Mouse (Mus musculus): Measurements from ENCODE around the gene Insrr.

DNA sequence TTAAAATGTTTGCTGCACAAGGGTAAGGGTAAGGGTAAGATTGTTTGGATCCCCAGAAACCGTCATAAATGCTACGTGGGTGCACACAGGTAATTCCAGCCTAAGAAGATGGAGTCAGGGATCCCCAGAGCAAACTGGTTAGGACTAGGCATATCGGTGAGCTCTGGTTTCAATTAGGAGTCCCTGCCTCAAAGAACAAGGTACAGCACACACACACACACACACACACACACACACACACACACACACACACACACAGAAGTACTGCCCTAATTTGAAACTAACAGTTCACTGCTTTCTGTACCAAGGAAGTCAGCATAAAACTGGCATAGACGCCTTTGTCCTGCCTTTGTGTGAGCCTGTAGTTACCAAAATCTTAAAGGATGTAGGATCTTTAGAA, 15.7 kb downstream of the Insrr start:
- no peak for TF ChIP-seq TAL1 (IDR thresholded peaks at IDR 0.05; ENCODE audit: low read length)
- no peak for TF ChIP-seq GATA1 (IDR thresholded peaks at IDR 0.05; ENCODE audit: low read length)
